Mouse (Mus musculus) intestine, postnatal 0 days (tissue): ENCODE measurements around the gene March9. TPM values are rescaled to one million over a fixed set of nuclear protein-coding genes. Genes with fewer than 3 reads are reported as not detected.

ENCODE experiments used
- ATAC-seq: fragments of 200-750 bp; cut with Nextera tagmentation; 2 replicates; pipeline ENCODE4 v1.8.0; 2017; ENCODE audit warnings: mild to moderate bottlenecking, moderate TSS enrichment, moderate library complexity
- H3K27ac ChIP-seq: fragments of 300-500 bp; sonication (generic); 2 replicates; pipeline ENCODE4 v1.5.1; 2014; ENCODE audit warnings: mild to moderate bottlenecking, low read depth, low read length, moderate library complexity
- H3K27me3 ChIP-seq: fragments of 300-500 bp; sonication (generic); replicated peaks from 2 replicates; pipeline ENCODE4 v1.6.1; 2014; ENCODE audit warnings: low read length, mixed read lengths; ENCODE audit not compliant: control insufficient read depth, insufficient read depth
- H3K36me3 ChIP-seq: fragments of 300-500 bp; sonication (generic); 2 replicates; pipeline ENCODE4 v1.6.1; 2014; ENCODE audit warnings: mild to moderate bottlenecking, moderate library complexity; ENCODE audit not compliant: control insufficient read depth, insufficient read depth
- H3K4me1 ChIP-seq: fragments of 300-500 bp; sonication (generic); replicated peaks from 2 replicates; pipeline ENCODE4 v1.6.1; 2014; ENCODE audit warnings: antibody characterized with exemption, low read length, mixed read lengths; ENCODE audit not compliant: control insufficient read depth, insufficient read depth
- H3K4me2 ChIP-seq: fragments of 300-500 bp; sonication (generic); replicated peaks from 2 replicates; pipeline ENCODE4 v1.6.1; 2014; ENCODE audit warnings: low read depth, mild to moderate bottlenecking, moderate library complexity
- H3K4me3 ChIP-seq: fragments of 300-500 bp; sonication (generic); 2 replicates; pipeline ENCODE4 v1.5.1; 2014; ENCODE audit warnings: low read depth, low read length
- H3K9ac ChIP-seq: fragments of 300-500 bp; sonication (generic); 2 replicates; pipeline ENCODE4 v1.6.1; 2014; ENCODE audit warnings: mild to moderate bottlenecking, low read depth, low read length
- H3K9me3 ChIP-seq: fragments of 300-500 bp; sonication (generic); 2 replicates; pipeline ENCODE4 v1.6.1; 2016; ENCODE audit warnings: mixed run types; ENCODE audit not compliant: control insufficient read depth
- CTCF ChIP-seq: sonication (generic); IDR thresholded peaks from 2 replicates; pipeline ENCODE4 v1.5.1; 2016; ENCODE audit warnings: low read depth, mild to moderate bottlenecking, control low read depth, antibody characterized with exemption, moderate library complexity
- WGBS: fragments of 180-500 bp; shearing (Covaris S2); extraction: QIAGEN DNeasy Blood & Tissue Kit; methylation state at CpG from one replicate; pipeline ENCODE4 v1.1.7; 2014; 5-methylcytosine and 5-hydroxymethylcytosine counted together
- polyA plus RNA-seq: library from polyadenylated mRNA; unstranded; fragments of >200 nt; fragmentation: Nextera tagmentation; extraction: Ambion mirVana; gene quantifications from 2 replicates; pipeline ENCODE4 v1.2.1, GENCODE M21; 2015

The March9 gene
- polyA plus RNA-seq, 1 experiment from 2014 or later, result 0.91 TPM

GRCm38 (mm10) chr10:127090560-127091411 is 30.8 kb upstream of the March9 start:
- peak overlapping the region; percentile 25 for H3K4me3 ChIP-seq
- peaks cover 48% of the 10 kb centered on the region for H3K27me3 ChIP-seq
- ATAC-seq, result no peak; the same call in 1 of the 2 replicates
- no peaks in the 10 kb centered on the region for H3K9me3 ChIP-seq
- TF ChIP-seq CTCF, result no peak
- no peaks in the 10 kb centered on the region; the same call in 1 of the 2 replicates for H3K4me1 ChIP-seq
- no peak overlapping the region for H3K27ac ChIP-seq
- H3K36me3 ChIP-seq, result peaks cover 11% of the 10 kb centered on the region; the same call in 1 of the 2 replicates
- H3K9ac ChIP-seq, result no peak overlapping the region
- peak overlapping the region; percentile 45 for H3K4me2 ChIP-seq
- WGBS, result 10% methylated on average over 57 of the region's 57 CpGs

DNA sequence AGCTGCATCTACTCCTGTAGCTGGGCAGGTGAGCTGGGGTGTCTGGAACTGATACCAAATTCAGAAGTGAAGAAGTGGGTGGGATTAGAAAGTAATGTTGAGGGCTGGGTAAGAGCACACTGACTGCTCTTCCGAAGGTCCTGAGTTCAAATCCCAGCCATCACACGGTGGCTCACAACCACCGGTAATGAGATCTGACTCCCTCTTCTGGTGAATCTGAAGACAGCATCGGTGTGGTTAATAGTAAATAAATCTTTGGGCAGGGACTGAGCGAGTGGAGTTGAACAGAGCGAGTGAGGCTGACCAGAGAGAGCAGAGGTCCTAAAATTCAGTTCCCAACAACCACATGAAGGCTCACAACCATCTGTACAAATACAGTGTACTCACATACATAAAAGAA is 25.6 kb upstream of the March9 start:
- no peaks in the 10 kb centered on the region for H3K9me3 ChIP-seq
- no peak overlapping the region for H3K4me2 ChIP-seq
- H3K27me3 ChIP-seq, result peaks cover 66% of the 10 kb centered on the region
- TF ChIP-seq CTCF, result peak; percentile 36; the same call in 1 of the 2 replicates
- no peak overlapping the region for H3K27ac ChIP-seq
- no peaks in the 10 kb centered on the region for H3K36me3 ChIP-seq
- H3K9ac ChIP-seq, result no peak overlapping the region
- ATAC-seq, result no peak
- H3K4me3 ChIP-seq, result no peak overlapping the region
- peaks cover 5% of the 10 kb centered on the region; the same call in 1 of the 2 replicates for H3K4me1 ChIP-seq
- 55% methylated on average over 6 of the region's 6 CpGs for WGBS

GRCm38 (mm10) chr10:127085052-127085451 is 25.1 kb upstream of the March9 start:
- Histone ChIP-seq H3K27ac (no peak overlapping the region), H3K9ac (no peak overlapping the region), H3K4me2 (no peak overlapping the region), H3K27me3 (peaks cover 66% of the 10 kb centered on the region), H3K4me1 (peaks cover 5% of the 10 kb centered on the region; the same call in 1 of the 2 replicates), H3K4me3 (no peak overlapping the region), H3K9me3 (no peaks in the 10 kb centered on the region), H3K36me3 (no peaks in the 10 kb centered on the region)
- TF ChIP-seq CTCF, result no peak
- no peak for ATAC-seq
- 76% methylated on average over 9 of the region's 9 CpGs for WGBS

GRCm38 (mm10) chr10:127083915-127084306 is 23.9 kb upstream of the March9 start:
- peaks cover 5% of the 10 kb centered on the region; the same call in 1 of the 2 replicates for H3K4me1 ChIP-seq
- H3K4me3 ChIP-seq, result no peak overlapping the region
- H3K9ac ChIP-seq, result no peak overlapping the region
- H3K27ac ChIP-seq, result no peak overlapping the region
- H3K9me3 ChIP-seq, result no peaks in the 10 kb centered on the region
- WGBS, result 23% methylated on average over 5 of the region's 5 CpGs
- TF ChIP-seq CTCF, result peak; percentile 17; the same call in 1 of the 2 replicates
- H3K4me2 ChIP-seq, result no peak overlapping the region
- ATAC-seq, result no peak
- no peaks in the 10 kb centered on the region for H3K36me3 ChIP-seq
- peaks cover 66% of the 10 kb centered on the region for H3K27me3 ChIP-seq

DNA sequence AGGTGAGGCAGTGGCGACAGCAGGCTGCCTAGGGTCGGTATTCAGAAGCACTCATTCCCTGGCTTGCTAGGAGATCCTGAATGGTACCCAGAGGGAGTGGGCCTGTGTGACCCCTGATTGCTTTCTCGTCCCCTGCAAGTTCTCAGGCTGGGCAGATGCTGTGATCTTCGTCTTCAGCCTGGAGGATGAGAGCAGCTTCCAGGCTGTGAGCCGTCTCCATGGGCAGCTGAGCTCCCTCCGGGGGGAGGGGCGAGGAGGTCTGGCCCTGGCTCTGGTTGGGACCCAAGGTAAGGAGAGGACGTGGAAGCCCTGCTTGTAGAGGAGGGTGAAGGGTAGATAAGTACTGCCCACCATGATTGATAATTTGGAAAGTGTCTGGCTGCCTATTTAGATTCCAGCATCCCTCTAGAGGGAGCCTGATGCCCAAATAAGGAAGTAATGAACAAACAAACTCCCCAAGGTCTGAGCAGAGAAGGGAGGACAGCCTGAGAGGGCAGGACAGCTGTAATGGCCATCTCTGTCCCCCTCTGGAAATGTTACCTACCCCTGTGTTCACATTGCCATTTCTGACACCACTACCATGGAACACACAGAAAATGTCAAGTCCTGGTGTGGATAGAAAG is 23.4 kb upstream of the March9 start:
- Histone ChIP-seq H3K4me3 (no peak overlapping the region), H3K4me2 (no peak overlapping the region), H3K36me3 (no peaks in the 10 kb centered on the region), H3K4me1 (peaks cover 5% of the 10 kb centered on the region; the same call in 1 of the 2 replicates), H3K9me3 (no peaks in the 10 kb centered on the region), H3K27me3 (peaks cover 70% of the 10 kb centered on the region), H3K27ac (0 out of 2 replicates have a peak overlapping the region, but pooled peaks have one; percentile 7), H3K9ac (no peak overlapping the region)
- WGBS, result 31% methylated on average over 8 of the region's 8 CpGs
- ATAC-seq, result no peak
- 0 out of 2 replicates have a peak, but pooled peaks have one; percentile 7 for TF ChIP-seq CTCF

GRCm38 (mm10) chr10:127081996-127082620 is 22.1 kb upstream of the March9 start:
- Histone ChIP-seq H3K4me2 (peak overlapping the region; percentile 55), H3K4me3 (no peak overlapping the region), H3K4me1 (peaks cover 5% of the 10 kb centered on the region; the same call in 1 of the 2 replicates), H3K27ac (no peak overlapping the region), H3K9ac (no peak overlapping the region), H3K36me3 (no peaks in the 10 kb centered on the region), H3K9me3 (no peaks in the 10 kb centered on the region), H3K27me3 (peaks cover 74% of the 10 kb centered on the region)
- 30% methylated on average over 8 of the region's 8 CpGs for WGBS
- 0 out of 2 replicates have a peak, but pooled peaks have one; percentile 15 for ATAC-seq
- no peak for TF ChIP-seq CTCF
